Mouse (Mus musculus): ENCODE results near the gene Syt17.
A peak's percentile ranks its signal among the peaks of the same experiment; 100 is the strongest.

The Syt17 gene

GRCm38 (mm10) chr7:118462818-118463762, 15.1 kb upstream of the Syt17 start:
- no peak for DNase-seq

- DNase-seq: no peak
Observed at GRCm38 (mm10) chr7:118461400-118462136, 13.5 kb upstream of the Syt17 start.

- DNase-seq: no peak
Observed at GRCm38 (mm10) chr7:118453722-118454121, 5.7 kb upstream of the Syt17 start.

DNA sequence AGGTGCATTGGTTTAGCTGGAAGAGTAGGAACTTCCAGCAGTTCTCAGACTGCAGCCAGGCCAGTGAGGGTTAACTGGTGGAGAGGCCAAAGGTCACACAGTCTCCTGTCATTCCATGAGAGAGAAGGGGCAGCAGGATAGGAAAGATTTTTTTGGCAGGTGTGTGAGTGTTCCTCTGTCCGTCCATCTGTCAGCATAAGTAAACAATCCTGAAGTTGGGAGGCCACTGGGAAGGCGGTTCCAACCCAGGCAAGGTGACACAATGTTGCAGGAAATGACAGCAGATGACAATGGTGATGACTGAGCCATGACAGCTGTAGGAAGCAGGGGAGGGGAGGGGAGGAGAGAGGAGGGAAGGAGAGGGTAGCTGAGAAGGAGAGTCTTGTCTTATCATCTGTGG, 4.9 kb upstream of the Syt17 start:
- DNase-seq: no peak

- DNase-seq: peak; percentile 15
Observed at GRCm38 (mm10) chr7:118447291-118448133, 510 bp downstream of the Syt17 start.

GRCm38 (mm10) chr7:118443895-118444485, 4.0 kb downstream of the Syt17 start:
- DNase-seq: no peak

GRCm38 (mm10) chr7:118443371-118443770, 4.7 kb downstream of the Syt17 start:
- no peak for DNase-seq

GRCm38 (mm10) chr7:118441535-118441934, 6.5 kb downstream of the Syt17 start:
- DNase-seq: no peak

DNA sequence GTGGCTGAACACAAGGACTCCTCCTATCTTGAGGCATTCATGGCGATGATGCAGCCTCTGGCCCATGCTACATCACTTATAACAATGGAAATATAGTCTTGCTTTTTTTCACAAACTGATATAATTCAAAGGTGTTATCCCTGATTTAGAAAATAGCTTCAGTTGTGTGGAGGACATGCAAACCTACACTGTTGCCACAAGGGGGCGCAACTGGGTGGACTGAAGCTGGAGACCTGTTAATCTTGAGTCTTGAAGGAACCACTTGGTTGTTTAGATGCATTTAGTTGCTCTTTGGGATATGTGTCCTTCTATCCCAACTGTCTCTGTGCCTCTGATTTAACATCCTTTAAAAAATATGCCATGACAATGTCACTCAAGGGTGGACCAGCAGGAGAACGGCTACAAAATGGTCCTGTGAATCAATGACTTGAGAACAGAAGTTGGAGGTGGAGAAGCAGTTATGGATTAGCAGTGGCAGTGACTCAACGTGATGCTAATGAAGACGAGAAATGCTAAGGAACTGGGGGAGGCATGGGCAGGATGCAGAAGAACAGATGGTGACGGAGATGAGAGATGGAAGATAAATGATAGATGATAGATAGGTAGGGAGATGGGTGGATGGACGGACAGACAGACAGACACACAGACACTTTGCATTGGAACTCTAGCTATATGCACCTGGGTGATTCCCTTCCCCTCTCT, 10.8 kb downstream of the Syt17 start:
- peak; percentile 32 for DNase-seq

- no peak for DNase-seq
Observed at GRCm38 (mm10) chr7:118428937-118429336, 19.1 kb downstream of the Syt17 start.

DNA sequence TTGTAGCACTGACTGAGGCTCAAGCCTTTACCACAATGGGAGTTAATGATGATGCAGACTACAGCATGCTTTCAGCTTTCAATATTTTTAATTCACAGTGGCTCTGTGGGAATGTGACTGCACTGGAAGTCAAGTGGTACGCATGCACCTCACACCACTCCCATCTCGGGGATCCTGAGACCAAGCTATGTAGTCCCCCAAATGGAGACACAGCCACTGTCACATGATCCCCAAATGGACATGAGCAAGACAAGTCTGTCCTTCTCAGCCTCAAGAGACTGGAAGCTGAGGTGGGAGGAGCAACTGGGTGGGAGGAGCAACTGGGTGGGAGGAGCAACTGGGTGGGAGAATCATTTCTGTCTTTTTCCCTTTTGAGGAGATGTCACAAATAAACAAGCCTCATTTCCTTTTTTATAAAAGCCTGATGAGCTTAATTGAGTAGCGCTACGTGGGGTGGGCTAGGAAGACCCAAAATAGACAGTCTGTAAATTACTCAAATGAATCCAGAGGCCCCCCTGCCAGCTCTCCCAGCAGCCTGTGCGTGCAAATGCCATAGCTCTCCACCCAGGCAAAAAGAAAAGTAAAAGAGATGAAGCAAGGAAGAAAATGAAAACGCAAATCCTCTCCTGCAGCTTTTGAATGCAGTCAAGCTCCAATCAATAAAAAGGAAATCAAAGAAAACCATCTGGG, 28.4 kb downstream of the Syt17 start:
- DNase-seq: no peak

- no peak for DNase-seq
Observed at GRCm38 (mm10) chr7:118414183-118414582, 33.8 kb downstream of the Syt17 start.

DNA sequence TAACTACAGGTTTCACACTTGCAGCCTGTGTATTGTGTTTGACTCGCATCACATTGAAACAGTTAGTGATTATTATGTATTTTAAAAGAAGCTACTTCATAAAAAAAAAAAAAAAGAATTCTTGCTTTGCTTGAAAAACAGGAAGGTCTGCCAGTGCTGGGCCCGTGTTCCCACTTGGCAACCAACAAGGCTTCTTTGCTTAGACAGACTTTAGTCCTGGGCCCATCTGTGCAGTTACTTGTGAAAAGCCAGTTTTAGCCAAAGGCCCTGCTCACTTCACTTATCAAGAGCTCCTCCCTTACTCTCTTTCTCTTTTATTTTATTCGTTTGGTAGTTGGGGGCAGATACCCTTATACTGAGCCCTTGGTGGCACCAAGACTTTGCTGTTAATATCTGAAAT, 36.1 kb downstream of the Syt17 start:
- no peak for DNase-seq

- no peak for DNase-seq
Observed at GRCm38 (mm10) chr7:118409421-118409820, 38.6 kb downstream of the Syt17 start.

DNA sequence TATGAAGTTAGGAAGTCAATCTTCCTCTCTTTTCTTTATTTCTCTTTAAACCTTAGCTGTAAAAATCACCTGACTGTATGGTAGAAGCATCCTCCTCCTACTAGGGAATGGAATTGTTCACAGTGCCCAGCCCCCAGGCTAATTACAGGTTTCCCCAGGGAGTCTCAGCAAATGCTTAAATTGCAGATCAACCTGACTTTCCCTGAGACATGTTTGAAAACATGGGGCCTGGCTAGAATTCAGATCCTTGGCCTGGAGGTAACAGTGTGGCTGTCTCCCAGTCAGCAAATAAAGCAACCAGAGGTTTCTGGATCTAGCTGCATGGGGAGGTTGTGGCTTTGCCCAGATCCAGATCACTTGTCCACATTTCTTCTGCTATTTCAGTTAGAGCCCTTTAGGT, 42.8 kb downstream of the Syt17 start:
- no peak for DNase-seq

GRCm38 (mm10) chr7:118402576-118403022, 45.4 kb downstream of the Syt17 start:
- DNase-seq: no peak

GRCm38 (mm10) chr7:118401949-118402348, 46.1 kb downstream of the Syt17 start:
- DNase-seq: no peak

GRCm38 (mm10) chr7:118399764-118400163, 48.3 kb downstream of the Syt17 start:
- no peak for DNase-seq

DNA sequence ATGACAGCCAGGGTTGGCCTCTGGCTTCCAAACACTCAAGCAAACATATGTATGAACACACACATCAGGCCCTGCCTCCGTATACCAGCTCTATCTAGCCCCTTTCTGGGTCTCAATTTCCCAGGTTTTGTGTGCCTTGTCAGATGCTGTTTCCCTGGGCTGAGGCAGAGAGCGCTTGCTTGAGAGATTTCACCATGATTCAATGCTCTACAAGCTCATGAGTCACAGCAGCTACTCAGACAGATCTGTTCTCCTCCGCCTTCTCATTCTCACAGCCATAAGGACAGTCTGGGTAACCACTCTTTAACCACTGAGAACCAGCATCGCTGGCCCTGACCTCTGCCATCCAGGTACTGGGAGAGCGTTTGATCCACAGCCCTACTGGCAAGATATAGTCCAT, 57.3 kb downstream of the Syt17 start:
- DNase-seq: no peak

GRCm38 (mm10) chr7:118380996-118381395, 67.0 kb downstream of the Syt17 start:
- DNase-seq: no peak

- no peak for DNase-seq
Observed at GRCm38 (mm10) chr7:118380056-118380455, 68.0 kb downstream of the Syt17 start.

Measured in liver (tissue).